Mouse (Mus musculus) inflammation-experienced regulatory T-cells, adult 6 months (primary cell): ENCODE data around the gene Gins2. TPM values are rescaled to one million over a fixed set of nuclear protein-coding genes. Genes with fewer than 3 reads are reported as not detected.

ENCODE experiments used
- ATAC-seq: one replicate; pipeline ENCODE4 v1.8.0; 2017
- polyA plus RNA-seq, 3 experiments: library from polyadenylated mRNA; unstranded; fragments of 100-300 nt; shearing (Covaris generic); gene quantifications; one replicate each; pipeline ENCODE4 v1.2.1; 2017

The Gins2 gene
- polyA plus RNA-seq, 3 experiments from 2014 or later, result 9.6 to 54.3 (median 13.6) TPM

- no peak for ATAC-seq
Observed at GRCm38 (mm10) chr8:120602672-120603071, 13.6 kb upstream of the Gins2 start.

GRCm38 (mm10) chr8:120599504-120599903 lies 10.4 kb upstream of the Gins2 start:
- ATAC-seq, result no peak

- no peak for ATAC-seq
Observed at GRCm38 (mm10) chr8:120598579-120598978, 9.5 kb upstream of the Gins2 start.

GRCm38 (mm10) chr8:120595963-120596362 lies 6.9 kb upstream of the Gins2 start:
- peak; percentile 71 for ATAC-seq

- no peak for ATAC-seq
Observed at GRCm38 (mm10) chr8:120594571-120594970, 5.5 kb upstream of the Gins2 start.

- no peak for ATAC-seq
Observed at GRCm38 (mm10) chr8:120591587-120592292, 2.6 kb upstream of the Gins2 start.

- no peak for ATAC-seq
Observed at GRCm38 (mm10) chr8:120589921-120590320, 817 bp upstream of the Gins2 start.

GRCm38 (mm10) chr8:120585521-120585920 lies 3.6 kb downstream of the Gins2 start:
- ATAC-seq, result no peak

- ATAC-seq, result no peak
Observed at GRCm38 (mm10) chr8:120581811-120582210, 7.3 kb downstream of the Gins2 start.

- no peak for ATAC-seq
Observed at GRCm38 (mm10) chr8:120581329-120581728, 7.8 kb downstream of the Gins2 start.

GRCm38 (mm10) chr8:120580336-120581000 lies 8.6 kb downstream of the Gins2 start:
- ATAC-seq, result no peak

GRCm38 (mm10) chr8:120577821-120578220 lies 11.3 kb downstream of the Gins2 start:
- ATAC-seq, result no peak

- ATAC-seq, result no peak
Observed at GRCm38 (mm10) chr8:120575801-120576200, 13.3 kb downstream of the Gins2 start.

GRCm38 (mm10) chr8:120574941-120575340 lies 14.2 kb downstream of the Gins2 start:
- ATAC-seq, result no peak

- ATAC-seq, result no peak
Observed at GRCm38 (mm10) chr8:120573866-120574265, 15.2 kb downstream of the Gins2 start.

- no peak for ATAC-seq
Observed at GRCm38 (mm10) chr8:120572534-120572933, 16.6 kb downstream of the Gins2 start.

GRCm38 (mm10) chr8:120571561-120571960 lies 17.5 kb downstream of the Gins2 start:
- ATAC-seq, result no peak

GRCm38 (mm10) chr8:120569939-120570715 lies 19.0 kb downstream of the Gins2 start:
- ATAC-seq, result peak; percentile 73

GRCm38 (mm10) chr8:120569123-120569522 lies 20.0 kb downstream of the Gins2 start:
- no peak for ATAC-seq

- ATAC-seq, result no peak
Observed at GRCm38 (mm10) chr8:120568164-120568798, 20.8 kb downstream of the Gins2 start.

GRCm38 (mm10) chr8:120567731-120568130 lies 21.4 kb downstream of the Gins2 start:
- no peak for ATAC-seq

GRCm38 (mm10) chr8:120566681-120567080 lies 22.4 kb downstream of the Gins2 start:
- no peak for ATAC-seq

GRCm38 (mm10) chr8:120565151-120565711 lies 23.9 kb downstream of the Gins2 start:
- ATAC-seq, result no peak
